8 mouse cellular contexts compared by ENCODE assay signal in genomic region chr10:26494380-26494781, GRCm38 (mm10).
DNase-seq lines count a peak whose midpoint lies in the region; ATAC-seq and TF ChIP-seq lines count a peak whose summit lies in the region.

No protein-coding gene starts in this region.

- H3K4me1 ChIP-seq in hindbrain, embryonic 10.5 days (replicated peaks) = no peaks in the 10 kb centered on the region
- no peaks in the 10 kb centered on the region for H3K4me1 ChIP-seq in hindbrain, embryonic 16.5 days (ENCODE audit: control insufficient read depth, insufficient read depth, low read depth, low read length)
- H3K4me1 ChIP-seq in intestine, postnatal 0 days (replicated peaks; ENCODE audit: control insufficient read depth, insufficient read depth, low read length) = no peaks in the 10 kb centered on the region
- no peaks in the 10 kb centered on the region for H3K4me1 ChIP-seq in liver, adult 2 months (ENCODE audit: control insufficient read depth, insufficient read depth, low read length)

- no peaks in the 10 kb centered on the region for H3K27me3 ChIP-seq in hindbrain, embryonic 10.5 days (ENCODE audit: insufficient read depth, poor library complexity, severe bottlenecking)
- no peaks in the 10 kb centered on the region for H3K27me3 ChIP-seq in hindbrain, embryonic 16.5 days (replicated peaks; ENCODE audit: control insufficient read depth, insufficient read depth, low read length)
- H3K27me3 ChIP-seq in intestine, postnatal 0 days (replicated peaks; ENCODE audit: control insufficient read depth, insufficient read depth, low read length) = no peaks in the 10 kb centered on the region
- no peaks in the 10 kb centered on the region for H3K27me3 ChIP-seq in liver, adult 2 months (ENCODE audit: control insufficient read depth, insufficient read depth, low read length)

- no peak for ATAC-seq in hindbrain, embryonic 16.5 days
- peak; percentile 99 for ATAC-seq in intestine, postnatal 0 days
- ATAC-seq in neutrophil, adult 5-6 weeks (ENCODE audit: extremely low read depth, insufficient number of reproducible peaks, low FRiP score, poor library complexity, severe bottlenecking) = peak; percentile 67

- no peaks in the 10 kb centered on the region for H3K36me3 ChIP-seq in hindbrain, embryonic 10.5 days
- no peaks in the 10 kb centered on the region for H3K36me3 ChIP-seq in hindbrain, embryonic 16.5 days (ENCODE audit: control insufficient read depth, insufficient read depth, low read length)
- no peaks in the 10 kb centered on the region for H3K36me3 ChIP-seq in intestine, postnatal 0 days (ENCODE audit: control insufficient read depth, insufficient read depth)
- H3K36me3 ChIP-seq in liver, adult 2 months (ENCODE audit: control insufficient read depth, insufficient read depth, low read length) = no peaks in the 10 kb centered on the region

- TF ChIP-seq POLR2A in liver, adult 2 months (IDR thresholded peaks at IDR 0.05; ENCODE audit: extremely low read depth, insufficient read depth, low read length) = no peak

- TF ChIP-seq CTCF in intestine, postnatal 0 days (IDR thresholded peaks at IDR 0.05; ENCODE audit: low read depth) = peak; percentile 88
- TF ChIP-seq CTCF in liver, adult 2 months (IDR thresholded peaks at IDR 0.05; ENCODE audit: low read depth, low read length) = peak; percentile 61

- H3K79me2 ChIP-seq in liver, adult 2 months (ENCODE audit: control insufficient read depth, insufficient read depth, low read length) = no peaks in the 10 kb centered on the region

- no peak overlapping the region for H3K9ac ChIP-seq in hindbrain, embryonic 16.5 days (ENCODE audit: low read depth, low read length)
- H3K9ac ChIP-seq in intestine, postnatal 0 days (ENCODE audit: low read depth, low read length) = no peak overlapping the region
- 0 out of 2 replicates have a peak overlapping the region, but pooled peaks have one; percentile 29 for H3K9ac ChIP-seq in liver, adult 2 months (ENCODE audit: low read depth, low read length)

- H3K27ac ChIP-seq in hindbrain, embryonic 10.5 days = no peak overlapping the region
- H3K27ac ChIP-seq in hindbrain, embryonic 16.5 days (ENCODE audit: low read depth, low read length) = no peak overlapping the region
- no peak overlapping the region for H3K27ac ChIP-seq in intestine, postnatal 0 days (ENCODE audit: low read depth, low read length)
- H3K27ac ChIP-seq in liver, adult 2 months (replicated peaks; ENCODE audit: insufficient read depth, low read depth, low read length) = no peak overlapping the region

- H3K4me2 ChIP-seq in hindbrain, embryonic 16.5 days (ENCODE audit: low read length) = no peak overlapping the region
- peak overlapping the region; percentile 48 for H3K4me2 ChIP-seq in intestine, postnatal 0 days (replicated peaks; ENCODE audit: low read depth)

- DNase-seq in hindbrain, embryonic 10.5 days (ENCODE audit: low spot score) = peak; percentile 24
- peak; percentile 78 for DNase-seq in R1 (ENCODE audit: low read depth, low spot score)
- DNase-seq in fibroblast of lung, adult 2 months (ENCODE audit: low read depth) = peak; percentile 36
- DNase-seq in liver, adult 2 months (ENCODE audit: extremely low read depth, low read depth, low spot score) = peak; percentile 71
- peak; percentile 68 for DNase-seq in thymus, postnatal 25 days

- WGBS in hindbrain, embryonic 10.5 days = 70% methylated on average over 9 of the region's 9 CpGs
- 67% methylated on average over 9 of the region's 9 CpGs for WGBS in hindbrain, embryonic 16.5 days
- WGBS in intestine, postnatal 0 days = 34% methylated on average over 9 of the region's 9 CpGs
- WGBS in liver, adult 2 months = 13% methylated on average over 9 of the region's 9 CpGs

- H3K4me3 ChIP-seq in hindbrain, embryonic 10.5 days = no peak overlapping the region
- no peak overlapping the region for H3K4me3 ChIP-seq in hindbrain, embryonic 16.5 days (ENCODE audit: low read length)
- peak overlapping the region; percentile 15; the same call in 1 of the 2 replicates for H3K4me3 ChIP-seq in intestine, postnatal 0 days (ENCODE audit: low read depth, low read length)
- H3K4me3 ChIP-seq in liver, adult 2 months (ENCODE audit: insufficient read depth, low read depth, low read length) = peak overlapping the region; percentile 21

- H3K9me3 ChIP-seq in hindbrain, embryonic 10.5 days = no peaks in the 10 kb centered on the region
- no peaks in the 10 kb centered on the region for H3K9me3 ChIP-seq in hindbrain, embryonic 16.5 days (ENCODE audit: control insufficient read depth, low read length)
- no peaks in the 10 kb centered on the region for H3K9me3 ChIP-seq in intestine, postnatal 0 days (ENCODE audit: control insufficient read depth)

Comparison
In these comparisons a context has a peak if more than half of its experiments do, and no peak if none do; other contexts are left out.
1. DNase-seq: peak in every context shown above with its lines; median percentile 78 in R1; 71 in liver, adult 2 months; 68 in thymus, postnatal 25 days; 36 in fibroblast of lung, adult 2 months; 24 in hindbrain, embryonic 10.5 days.
2. H3K4me3 ChIP-seq: peak in intestine, postnatal 0 days (single experiment) and liver, adult 2 months (single experiment); none in hindbrain, embryonic 10.5 days (single experiment) and hindbrain, embryonic 16.5 days (single experiment).